Mouse (Mus musculus) heart, adult 2 months (tissue): Measurements from ENCODE around the gene Epdr1. TPM values are rescaled to one million over a fixed set of nuclear protein-coding genes. Genes with fewer than 3 reads are reported as not detected.
A peak's percentile ranks its signal among the peaks of the same experiment; 100 is the strongest.

Experiments used
- DNase-seq, 2 experiments: peaks; one replicate each; pipeline ENCODE4 v3.0.0; 2021
- H3K27ac ChIP-seq: fragments of 200-600 bp; 2 replicates; pipeline ENCODE4 v1.8.1; 2022
- H3K27me3 ChIP-seq: fragments of 200-500 bp; 2 replicates; pipeline ENCODE4 v1.6.1; 2012; ENCODE audit warnings: mild to moderate bottlenecking, low read length, inconsistent platforms, mixed read lengths; ENCODE audit not compliant: control insufficient read depth, insufficient read depth
- H3K36me3 ChIP-seq: fragments of 200-500 bp; 2 replicates; pipeline ENCODE4 v1.6.1; 2012; ENCODE audit warnings: low read length, inconsistent platforms; ENCODE audit not compliant: control insufficient read depth, insufficient read depth
- H3K4me1 ChIP-seq: fragments of 200-500 bp; 2 replicates; pipeline ENCODE4 v1.6.1; 2011; ENCODE audit warnings: low read length; ENCODE audit not compliant: control insufficient read depth, insufficient read depth
- H3K4me3 ChIP-seq: fragments of 200-600 bp; 2 replicates; pipeline ENCODE4 v1.8.1; 2022
- H3K79me2 ChIP-seq: fragments of 200-500 bp; replicated peaks from 2 replicates; pipeline ENCODE4 v1.6.1; 2012; ENCODE audit warnings: mild to moderate bottlenecking, inconsistent platforms, low read length, moderate library complexity, mixed read lengths; ENCODE audit not compliant: control insufficient read depth, insufficient read depth
- H3K9ac ChIP-seq: fragments of 200-500 bp; 2 replicates; pipeline ENCODE4 v1.6.1; 2012; ENCODE audit warnings: low read depth, mild to moderate bottlenecking, control low read depth, inconsistent platforms, low read length, mixed read lengths
- CTCF ChIP-seq: fragments of 200-600 bp; IDR thresholded peaks from 2 replicates; pipeline ENCODE4 v1.8.1; 2022; ENCODE audit warnings: antibody characterized with exemption, mild to moderate bottlenecking, moderate library complexity
- EP300 ChIP-seq: fragments of 200-500 bp; IDR thresholded peaks from 2 replicates; pipeline ENCODE4 v1.6.1; 2011; ENCODE audit warnings: low read depth, low read length, control low read depth; ENCODE audit not compliant: insufficient read depth
- POLR2A ChIP-seq: fragments of 200-500 bp; IDR thresholded peaks from 2 replicates; pipeline ENCODE4 v1.6.1; 2011; ENCODE audit warnings: mild to moderate bottlenecking, low read depth, low read length, control low read depth; ENCODE audit not compliant: insufficient read depth
- WGBS: fragments of 180-500 bp; shearing (Covaris S2); methylation state at CpG from one replicate; pipeline ENCODE4 v1.1.7; 2018; 5-methylcytosine and 5-hydroxymethylcytosine counted together
- intact Hi-C: fragments of 180-260 bp; cut with DNase I; formaldehyde crosslinking; loops from one replicate; pipeline ENCODE4 v1.15.1; 2025
- long read RNA-seq: library from polyadenylated mRNA; stranded (forward); transcript quantifications from one replicate; pipeline ENCODE4 v2.0.0, GENCODE M21; 2021
- polyA plus RNA-seq: library from polyadenylated mRNA; depleted of rRNA; stranded (reverse); fragments of >200 nt; gene quantifications from 2 replicates; pipeline ENCODE4 v1.2.3, GENCODE M21; 2012; rRNA removed
- total RNA-seq, 2 experiments: library from RNA; stranded (reverse); gene quantifications; 2 replicates each; pipeline ENCODE4 v1.2.3; 2021

The Epdr1 gene
- total RNA-seq (10 to 100 TPM; 14.1 to 20.4 TPM), polyA plus RNA-seq (23.3 and 29.9 TPM in 2 replicates)
- long read RNA-seq, transcript Epdr1-201 (3 exons, 2,363 nt), result major isoform, 36 of 41 reads
- long read RNA-seq, partial matches to known transcripts, result 0 of 41 reads
- long read RNA-seq, other reads (novel, unspliced or antisense), result 4 of 41 reads

DNA sequence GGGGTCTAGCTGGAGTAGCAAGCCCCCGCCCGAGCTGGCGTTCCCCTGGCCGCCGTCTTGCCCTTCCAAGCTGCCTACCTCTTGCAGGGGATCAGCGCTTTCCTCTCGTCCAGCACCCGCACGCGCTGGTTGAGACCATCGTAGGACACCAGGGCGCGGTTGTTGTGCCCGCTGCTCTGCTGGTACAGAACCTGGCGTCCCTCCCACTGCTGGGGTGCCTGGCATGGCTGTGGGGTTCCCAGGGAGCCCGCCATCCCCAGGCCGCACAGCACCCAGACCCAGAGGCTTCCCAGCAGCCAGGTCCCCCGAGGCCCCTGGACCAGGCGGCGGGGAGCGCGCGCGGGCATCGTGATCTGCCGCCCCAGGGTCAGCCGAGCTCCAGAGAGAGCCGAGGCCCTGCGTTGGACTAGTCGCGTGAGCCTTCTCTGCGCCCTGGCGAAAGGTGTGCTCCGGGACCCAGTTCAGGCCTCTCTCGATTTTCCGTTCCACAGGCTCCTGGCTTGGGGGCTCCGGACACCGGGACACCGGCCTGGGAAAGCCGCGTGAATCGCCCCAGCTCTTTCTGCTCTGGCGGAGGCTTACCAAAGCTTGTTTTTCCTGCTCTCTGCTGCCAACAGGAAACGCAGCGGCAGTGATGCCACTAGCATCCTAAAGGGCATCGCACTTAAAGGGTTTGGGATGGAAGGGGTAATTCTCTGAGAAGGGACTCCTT lies at the start of gene Epdr1:
Gene Epdr1 (minus strand): TSS at position 712 of the 712 bp plus-strand sequence.
- H3K9ac ChIP-seq, result peak within 1 kb of the TSS; percentile 82
- peak within 1 kb of the TSS; percentile 63 for H3K4me3 ChIP-seq
- TF ChIP-seq CTCF (peak; percentile 66), POLR2A (0 out of 2 replicates have a peak, but pooled peaks have one; percentile 19), EP300 (no peak)
- peak within 1 kb of the TSS; percentile 18 for H3K27ac ChIP-seq
- peak; percentile 58 to 60 for DNase-seq
- H3K36me3 ChIP-seq, result no peaks in the 10 kb centered on the region
- H3K27me3 ChIP-seq, result peaks cover 3% of the 10 kb centered on the region; the same call in 1 of the 2 replicates
- peaks cover 4% of the 10 kb centered on the region; the same call in 1 of the 2 replicates for H3K4me1 ChIP-seq
- intact Hi-C loops, result no loop called here
- under 1% methylated on average over 46 of the region's 46 CpGs for WGBS
- no peaks in the 10 kb centered on the region for H3K79me2 ChIP-seq

DNA sequence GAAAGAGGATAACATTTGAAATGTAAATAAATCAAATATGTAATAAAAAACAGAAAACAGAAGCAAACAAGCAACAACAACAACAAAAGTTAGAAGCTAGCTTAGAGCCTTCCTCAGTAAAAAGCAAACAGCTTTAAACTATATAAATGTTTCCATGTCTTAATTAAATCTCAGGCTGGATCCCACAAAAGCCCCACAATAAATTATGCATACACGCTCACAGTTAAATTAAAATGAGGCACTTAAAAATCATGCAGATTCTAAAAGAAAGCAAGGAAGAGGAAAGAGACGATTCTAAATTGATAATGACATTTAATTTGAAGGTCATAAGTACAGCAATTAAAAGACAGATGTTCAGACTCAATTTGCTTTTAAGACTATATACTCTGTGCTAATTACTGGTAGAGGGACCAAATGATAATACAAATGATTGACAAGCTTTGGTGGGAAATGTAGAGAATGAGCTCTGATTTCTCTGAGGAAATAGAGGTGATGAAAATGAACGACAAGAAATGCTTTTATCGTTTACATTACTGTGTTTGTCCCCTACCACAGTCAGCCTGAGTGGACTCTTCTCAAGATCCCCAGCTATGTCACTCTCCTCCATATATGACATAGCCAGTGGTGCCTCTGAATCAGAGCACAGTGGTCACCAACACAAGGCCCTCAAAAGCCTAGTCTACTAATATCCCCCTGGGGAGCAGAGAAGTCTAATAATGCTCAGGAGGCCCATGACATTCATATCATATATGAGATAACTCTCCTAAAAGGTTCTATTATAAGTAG lies 48.8 kb upstream of the Epdr1 start:
- no peak for DNase-seq
- Histone ChIP-seq H3K4me3 (no peak overlapping the region), H3K4me1 (no peaks in the 10 kb centered on the region), H3K36me3 (no peaks in the 10 kb centered on the region), H3K27me3 (no peaks in the 10 kb centered on the region), H3K79me2 (no peaks in the 10 kb centered on the region), H3K9ac (no peak overlapping the region), H3K27ac (no peak overlapping the region)
- TF ChIP-seq POLR2A (no peak), EP300 (no peak), CTCF (no peak)
- WGBS, result 86% methylated on average over 4 of the region's 4 CpGs
- intact Hi-C loops, result no loop called here

DNA sequence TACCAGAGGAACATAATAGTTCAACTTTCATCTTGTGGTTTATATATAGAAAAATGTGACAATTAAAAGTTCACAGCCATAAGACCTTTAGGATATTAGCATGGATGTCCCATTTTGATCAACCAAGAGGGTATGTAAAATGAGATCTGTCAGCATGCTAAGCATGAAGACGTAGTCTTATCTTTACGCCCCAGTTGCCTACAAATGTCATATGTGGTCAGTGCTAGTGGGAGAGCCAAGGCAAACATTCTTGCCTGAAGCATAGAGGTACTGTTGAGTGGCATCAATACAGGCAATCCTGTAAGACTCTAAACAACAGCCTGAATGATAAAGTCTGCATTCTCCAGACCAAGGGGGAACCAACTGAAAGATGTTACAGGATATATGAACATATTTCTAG lies 32.7 kb upstream of the Epdr1 start:
- 84% methylated on average over 2 of the region's 2 CpGs for WGBS
- no peak for DNase-seq
- Histone ChIP-seq H3K79me2 (no peaks in the 10 kb centered on the region), H3K27ac (no peak overlapping the region), H3K9ac (no peak overlapping the region), H3K36me3 (no peaks in the 10 kb centered on the region), H3K4me3 (no peak overlapping the region), H3K4me1 (no peaks in the 10 kb centered on the region), H3K27me3 (no peaks in the 10 kb centered on the region)
- intact Hi-C loops, result no loop called here
- no peak for TF ChIP-seq POLR2A
- TF ChIP-seq CTCF, result no peak
- no peak for TF ChIP-seq EP300

DNA sequence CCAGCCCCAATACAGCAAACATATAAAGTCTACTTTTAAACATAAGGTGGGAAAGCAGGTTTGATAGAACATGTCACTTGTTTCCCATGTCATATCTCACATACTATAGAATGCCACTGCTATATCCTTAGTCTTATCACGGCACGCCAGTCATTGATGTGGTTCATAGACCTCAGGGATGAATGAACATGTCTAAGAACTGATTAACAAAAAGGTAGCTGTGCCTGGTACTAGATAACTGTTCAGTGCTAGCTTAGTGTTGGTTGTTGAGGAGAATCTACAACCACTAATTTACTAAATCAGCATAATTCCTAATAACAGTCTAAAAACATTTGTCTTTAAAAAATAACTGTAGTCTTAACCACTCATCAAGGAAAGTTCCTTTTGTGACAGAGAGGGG lies 30.1 kb upstream of the Epdr1 start:
- TF ChIP-seq POLR2A (no peak), CTCF (no peak), EP300 (no peak)
- no peaks in the 10 kb centered on the region for H3K36me3 ChIP-seq
- H3K4me1 ChIP-seq, result no peaks in the 10 kb centered on the region
- no peaks in the 10 kb centered on the region for H3K27me3 ChIP-seq
- no peak overlapping the region for H3K9ac ChIP-seq
- H3K4me3 ChIP-seq, result no peak overlapping the region
- intact Hi-C loops, result no loop called here
- H3K27ac ChIP-seq, result no peak overlapping the region
- no peaks in the 10 kb centered on the region for H3K79me2 ChIP-seq
- WGBS, result 86% methylated on average over 2 of the region's 2 CpGs
- DNase-seq, result no peak

DNA sequence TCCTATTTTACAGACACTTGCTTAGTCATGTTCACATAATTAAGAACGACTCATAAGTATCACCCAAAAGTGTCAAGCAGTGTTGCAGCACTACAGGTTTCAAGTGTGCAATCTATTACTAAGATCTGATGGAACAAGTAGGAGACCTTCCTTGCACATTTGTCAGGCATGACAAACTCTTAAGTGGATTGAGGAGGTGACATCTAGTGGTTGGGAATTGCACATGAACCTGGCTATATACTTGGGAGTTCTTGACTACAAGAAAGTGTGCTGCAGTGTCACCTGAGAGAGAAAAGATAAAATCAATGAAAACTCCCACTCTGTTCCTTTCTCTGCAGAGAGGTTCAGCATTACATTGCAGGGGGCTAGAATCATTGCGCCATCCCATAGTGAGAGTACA lies 24.5 kb upstream of the Epdr1 start:
- 69% methylated on average over 2 of the region's 2 CpGs for WGBS
- DNase-seq, result no peak
- H3K79me2 ChIP-seq, result no peaks in the 10 kb centered on the region
- H3K27ac ChIP-seq, result no peak overlapping the region
- no peaks in the 10 kb centered on the region for H3K4me1 ChIP-seq
- H3K4me3 ChIP-seq, result no peak overlapping the region
- TF ChIP-seq EP300, result no peak
- peak; percentile 47 for TF ChIP-seq CTCF
- H3K27me3 ChIP-seq, result no peaks in the 10 kb centered on the region
- H3K9ac ChIP-seq, result no peak overlapping the region
- no peaks in the 10 kb centered on the region for H3K36me3 ChIP-seq
- intact Hi-C loops, result no loop called here
